Mouse (Mus musculus) megakaryocyte, embryonic 14.5 days (primary cell): ENCODE results near the gene Spryd7. TPM values are rescaled to one million over a fixed set of nuclear protein-coding genes. Genes with fewer than 3 reads are reported as not detected.
A peak's percentile ranks its signal among the peaks of the same experiment; 100 is the strongest.
"Not testable (repeated sequence)": the region's sequence is repeated elsewhere in the genome, so short reads cannot be mapped to it uniquely, and the experiment has no call there.

Experiments
- H3K27me3 ChIP-seq: replicated peaks from 2 replicates; pipeline ENCODE3; 2012; ENCODE audit warnings: inconsistent platforms
- H3K36me3 ChIP-seq: replicated peaks from 2 replicates; pipeline ENCODE3; 2012; ENCODE audit warnings: low read length, inconsistent platforms, mixed read lengths
- H3K4me1 ChIP-seq: 2 replicates; pipeline ENCODE4 v1.6.1; 2012; ENCODE audit warnings: inconsistent platforms
- H3K4me3 ChIP-seq: replicated peaks from 2 replicates; pipeline ENCODE3; 2012; ENCODE audit warnings: moderate library complexity, mild to moderate bottlenecking, inconsistent platforms
- H3K9me3 ChIP-seq: 2 replicates; pipeline ENCODE4 v1.6.1; 2012; ENCODE audit warnings: inconsistent platforms
- FLI1 ChIP-seq: IDR thresholded peaks from 2 replicates; pipeline ENCODE4 v1.6.1; 2012; ENCODE audit warnings: low read length, inconsistent platforms, mixed read lengths
- GATA1 ChIP-seq: IDR thresholded peaks from 3 replicates; pipeline ENCODE4 v1.6.1; 2012; ENCODE audit warnings: mixed read lengths, low read length, inconsistent platforms, borderline replicate concordance
- polyA plus RNA-seq: library from polyadenylated mRNA; stranded (reverse); fragments of >175 nt; gene quantifications from 2 replicates; pipeline ENCODE4 v1.2.3, GENCODE M21; 2012; ENCODE audit warnings: low replicate concordance; ENCODE audit not compliant: insufficient read depth

The Spryd7 gene
- polyA plus RNA-seq, 1 experiment = 4.7 TPM

DNA sequence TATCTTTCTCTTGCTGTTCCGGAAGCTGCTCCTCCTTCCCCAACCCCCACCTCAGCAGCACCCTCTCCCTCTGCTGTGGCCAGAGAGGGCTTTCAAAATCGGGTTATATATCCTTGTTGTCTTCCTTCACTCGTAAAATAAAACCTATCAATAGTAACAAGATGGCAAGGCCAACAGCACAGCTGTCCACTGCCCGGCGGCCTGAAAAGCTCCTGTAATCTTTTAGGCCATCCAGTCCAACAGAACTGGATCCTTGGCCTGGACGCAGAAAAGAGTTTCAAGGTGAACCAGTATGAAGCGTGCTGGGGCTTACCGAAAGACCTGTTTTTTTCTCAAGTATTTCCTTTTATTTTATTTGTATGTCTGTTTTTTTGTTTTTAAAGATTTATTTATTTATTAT lies 19.3 kb upstream of the Spryd7 start:
- H3K4me1 ChIP-seq = peaks cover 5% of the 10 kb centered on the region; the same call in 1 of the 2 replicates
- no peaks in the 10 kb centered on the region for H3K36me3 ChIP-seq
- TF ChIP-seq GATA1 (no peak), FLI1 (no peak)
- peaks cover 6% of the 10 kb centered on the region for H3K27me3 ChIP-seq
- H3K9me3 ChIP-seq = no peaks in the 10 kb centered on the region
- H3K4me3 ChIP-seq = no peak overlapping the region

DNA sequence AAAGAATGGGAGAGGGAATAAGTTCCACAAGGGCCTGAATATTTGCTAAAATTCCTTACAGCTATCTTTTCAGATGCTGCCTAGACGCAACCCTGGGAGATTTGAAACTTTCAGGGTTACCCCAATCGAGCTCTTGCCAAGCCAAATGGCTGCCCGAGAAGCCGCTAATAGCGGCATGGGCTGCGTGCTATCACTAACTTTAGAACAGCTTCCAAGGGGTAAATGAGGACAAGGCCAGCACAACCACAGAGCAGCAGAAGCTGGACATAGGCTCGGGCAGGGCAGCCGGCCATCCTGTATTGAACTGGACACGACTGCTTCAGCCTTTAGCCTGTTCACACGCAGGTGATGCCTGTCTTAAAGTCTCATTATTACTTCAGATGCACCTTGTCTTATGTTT lies 18.4 kb upstream of the Spryd7 start:
- H3K36me3 ChIP-seq = no peaks in the 10 kb centered on the region
- TF ChIP-seq FLI1 (no peak), GATA1 (no peak)
- H3K27me3 ChIP-seq = peaks cover 6% of the 10 kb centered on the region
- no peak overlapping the region for H3K4me3 ChIP-seq
- H3K4me1 ChIP-seq = peaks cover 5% of the 10 kb centered on the region; the same call in 1 of the 2 replicates
- no peaks in the 10 kb centered on the region for H3K9me3 ChIP-seq

DNA sequence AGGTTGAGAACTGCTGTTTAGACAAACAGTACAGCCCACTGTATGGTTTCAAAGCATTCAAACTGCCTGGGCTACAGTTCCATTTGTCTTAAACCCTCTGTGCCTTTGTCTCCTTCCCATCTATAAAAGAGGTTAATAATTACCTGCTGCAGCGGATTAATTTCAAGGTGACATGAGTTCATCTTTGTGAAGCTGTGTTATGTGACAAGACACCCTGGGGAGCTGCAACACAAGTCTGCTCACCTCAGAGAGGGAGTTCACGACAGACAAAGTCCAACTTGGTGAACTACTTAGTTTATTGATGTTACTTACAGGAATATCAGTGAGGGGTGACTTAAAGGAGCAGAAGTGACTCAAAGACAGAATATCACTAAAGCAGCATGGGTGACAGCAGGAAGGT lies 15.4 kb upstream of the Spryd7 start:
- peaks cover 6% of the 10 kb centered on the region for H3K27me3 ChIP-seq
- no peak overlapping the region for H3K4me3 ChIP-seq
- TF ChIP-seq GATA1 = no peak
- no peak for TF ChIP-seq FLI1

DNA sequence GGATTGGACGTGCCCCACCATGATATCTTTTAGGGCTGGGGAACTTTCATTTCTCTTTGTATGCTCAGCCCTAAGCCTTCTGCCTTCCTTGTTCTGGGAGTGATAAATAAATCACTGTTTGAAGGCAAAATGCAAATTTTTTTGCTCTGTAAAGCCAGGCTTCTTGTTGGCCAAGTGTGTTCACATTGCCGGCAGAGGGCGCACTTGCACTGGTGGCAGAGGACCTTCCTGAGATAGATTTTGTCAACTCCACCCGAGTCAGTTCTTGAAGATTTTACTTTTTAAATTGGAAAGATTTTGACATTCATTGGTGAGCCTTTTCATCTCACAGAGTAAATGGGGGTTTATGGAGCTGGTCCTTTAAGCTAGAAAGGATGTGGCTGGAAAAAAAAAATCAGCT lies 14.7 kb upstream of the Spryd7 start:
- peaks cover 5% of the 10 kb centered on the region; the same call in 1 of the 2 replicates for H3K4me1 ChIP-seq
- TF ChIP-seq GATA1 (no peak), FLI1 (no peak)
- H3K36me3 ChIP-seq = no peaks in the 10 kb centered on the region
- H3K4me3 ChIP-seq = peak overlapping the region; percentile 38
- no peaks in the 10 kb centered on the region for H3K9me3 ChIP-seq
- peaks cover 6% of the 10 kb centered on the region for H3K27me3 ChIP-seq

More for the DNA sequence above, 15.4 kb upstream of the Spryd7 start:
- no peaks in the 10 kb centered on the region for H3K9me3 ChIP-seq
- no peaks in the 10 kb centered on the region for H3K36me3 ChIP-seq
- peaks cover 5% of the 10 kb centered on the region; the same call in 1 of the 2 replicates for H3K4me1 ChIP-seq

DNA sequence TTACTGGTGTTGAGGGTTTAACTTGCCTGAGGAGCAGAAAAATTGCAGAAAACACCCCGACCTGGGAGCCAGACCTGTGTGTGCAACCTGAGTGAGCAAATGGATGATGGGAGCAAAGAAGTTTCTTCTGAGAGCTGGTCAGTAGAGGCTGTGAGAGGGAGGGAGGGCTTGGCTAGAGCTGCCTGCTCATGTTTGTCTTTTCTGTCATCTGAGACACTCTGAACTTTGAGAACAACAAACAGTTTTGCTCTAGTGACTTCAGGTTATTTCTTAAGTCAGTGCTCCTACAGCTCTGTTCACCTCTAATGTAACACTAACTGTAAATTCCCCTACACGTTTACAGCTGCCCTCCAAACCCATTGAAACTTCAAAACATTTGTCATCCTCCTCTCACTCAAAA lies 12.7 kb upstream of the Spryd7 start:
- TF ChIP-seq FLI1 (no peak), GATA1 (no peak)
- H3K4me1 ChIP-seq = peaks cover 5% of the 10 kb centered on the region; the same call in 1 of the 2 replicates
- peaks cover 6% of the 10 kb centered on the region for H3K27me3 ChIP-seq
- no peaks in the 10 kb centered on the region for H3K9me3 ChIP-seq
- no peak overlapping the region for H3K4me3 ChIP-seq
- no peaks in the 10 kb centered on the region for H3K36me3 ChIP-seq

DNA sequence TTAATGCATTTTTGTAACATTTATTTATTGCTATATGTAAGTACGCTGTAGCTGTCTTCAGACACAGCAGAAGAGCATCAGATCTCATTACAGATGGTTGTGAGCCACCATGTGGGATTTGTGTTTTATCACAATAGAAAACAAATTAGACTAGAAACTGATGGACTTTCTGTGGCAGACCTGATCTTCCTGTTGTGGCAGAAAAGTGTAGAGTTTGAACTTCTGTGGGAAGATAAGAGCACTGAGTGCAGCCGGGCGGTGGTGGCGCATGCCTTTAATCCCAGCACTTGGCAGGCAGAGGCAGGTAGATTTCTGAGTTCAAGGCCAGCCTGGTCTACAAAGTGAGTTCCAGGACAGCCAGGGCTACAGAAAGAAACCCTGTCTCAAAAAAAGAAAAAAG lies 9.5 kb upstream of the Spryd7 start:
- peaks cover 19% of the 10 kb centered on the region for H3K9me3 ChIP-seq
- not testable (repeated sequence) for H3K36me3 ChIP-seq, H3K27me3 ChIP-seq, H3K4me1 ChIP-seq, H3K4me3 ChIP-seq

DNA sequence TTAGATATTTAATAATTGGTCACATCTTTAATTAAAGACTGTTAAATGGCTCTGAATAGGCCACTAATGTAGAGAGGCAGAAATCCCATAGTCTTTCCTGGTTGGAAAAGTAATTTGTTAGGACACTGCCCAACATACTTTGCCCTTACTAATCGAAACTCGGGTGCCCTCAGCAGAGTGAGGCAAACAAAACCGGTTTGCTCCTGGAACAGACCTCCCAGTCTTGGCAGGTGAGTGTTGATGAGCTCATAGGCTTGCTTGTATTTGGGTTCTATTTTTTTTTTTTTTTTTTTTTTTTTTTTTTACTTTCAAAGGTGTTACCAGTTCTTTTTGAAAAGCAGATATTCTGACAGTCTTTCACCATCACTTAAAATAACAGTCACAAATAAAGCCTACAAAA lies 3.2 kb upstream of the Spryd7 start:
- H3K36me3 ChIP-seq = no peaks in the 10 kb centered on the region
- TF ChIP-seq GATA1 (no peak), FLI1 (no peak)
- H3K9me3 ChIP-seq = peaks cover 25% of the 10 kb centered on the region
- no peak overlapping the region for H3K4me3 ChIP-seq
- H3K4me1 ChIP-seq = peaks cover 13% of the 10 kb centered on the region
- peaks cover 4% of the 10 kb centered on the region for H3K27me3 ChIP-seq

DNA sequence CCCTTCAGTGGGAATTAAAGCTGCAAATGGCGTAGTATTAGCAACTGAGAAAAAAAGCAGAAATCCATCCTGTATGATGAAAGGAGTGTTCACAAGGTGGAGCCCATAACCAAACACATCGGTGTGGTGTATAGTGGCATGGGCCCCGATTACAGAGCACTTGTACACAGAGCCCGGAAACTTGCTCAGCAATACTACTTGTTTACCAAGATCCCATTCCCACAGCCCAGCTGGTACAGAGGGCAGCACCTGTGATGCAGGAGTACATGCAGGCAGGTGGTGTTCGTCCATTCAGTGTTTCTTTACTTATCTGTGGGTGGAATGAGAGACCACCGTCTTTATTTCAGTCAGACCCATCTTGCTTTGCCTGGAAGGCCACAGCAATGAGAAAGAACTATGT lies 2.2 kb upstream of the Spryd7 start:
- H3K36me3 ChIP-seq = no peaks in the 10 kb centered on the region

DNA sequence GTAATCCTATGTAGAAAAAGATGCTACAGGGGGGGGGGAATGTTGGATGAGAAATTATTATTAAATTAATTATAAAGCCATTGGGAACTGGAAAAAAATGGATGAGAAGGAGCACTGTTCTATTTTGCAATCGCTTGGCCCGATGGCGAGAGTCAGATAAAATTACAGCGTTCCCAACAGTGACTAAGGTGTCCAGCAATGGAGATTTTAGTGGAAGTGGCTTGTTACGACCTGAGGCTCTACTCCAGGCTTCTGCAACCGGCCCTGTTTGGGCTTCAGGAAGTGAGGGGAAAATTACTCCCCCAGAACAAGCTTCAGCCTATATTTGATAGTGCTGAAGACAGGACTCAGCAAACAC lies 776 bp downstream of the Spryd7 start:
- peaks cover 3% of the 10 kb centered on the region for H3K9me3 ChIP-seq
- H3K4me3 ChIP-seq = peak overlapping the region; percentile 100
- peaks cover 22% of the 10 kb centered on the region for H3K4me1 ChIP-seq
- peaks cover 8% of the 10 kb centered on the region for H3K36me3 ChIP-seq
- TF ChIP-seq GATA1 = no peak
- no peak for TF ChIP-seq FLI1
- peaks cover 4% of the 10 kb centered on the region for H3K27me3 ChIP-seq

More for the DNA sequence above, 2.2 kb upstream of the Spryd7 start:
- Histone ChIP-seq H3K4me1 (peaks cover 17% of the 10 kb centered on the region), H3K4me3 (no peak overlapping the region), H3K27me3 (peaks cover 4% of the 10 kb centered on the region), H3K9me3 (peaks cover 25% of the 10 kb centered on the region)
- TF ChIP-seq FLI1 (no peak), GATA1 (no peak)

DNA sequence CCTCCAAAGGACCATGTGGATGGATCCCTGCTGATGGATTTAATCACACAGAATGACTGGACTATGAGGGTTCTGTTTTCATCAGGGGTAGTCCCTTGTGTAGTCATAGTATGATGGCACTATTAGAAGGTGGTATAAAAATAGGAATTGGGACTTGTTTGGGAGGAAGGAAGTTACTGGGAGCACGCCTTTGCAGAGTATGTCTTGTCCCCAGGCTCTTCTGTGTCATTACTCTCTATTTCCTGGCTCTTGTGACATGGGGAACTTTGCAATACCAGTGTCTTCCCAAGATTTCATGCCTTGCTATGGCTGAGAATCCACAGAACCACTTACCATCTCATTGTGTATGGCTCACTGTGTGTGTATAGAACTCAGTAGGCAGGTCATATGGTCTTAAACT lies 8.1 kb downstream of the Spryd7 start:
- no peak for TF ChIP-seq FLI1
- TF ChIP-seq GATA1 = no peak
- no peaks in the 10 kb centered on the region for H3K27me3 ChIP-seq
- peaks cover 55% of the 10 kb centered on the region for H3K36me3 ChIP-seq
- H3K4me3 ChIP-seq = no peak overlapping the region
- H3K4me1 ChIP-seq = peaks cover 20% of the 10 kb centered on the region
- no peaks in the 10 kb centered on the region for H3K9me3 ChIP-seq

DNA sequence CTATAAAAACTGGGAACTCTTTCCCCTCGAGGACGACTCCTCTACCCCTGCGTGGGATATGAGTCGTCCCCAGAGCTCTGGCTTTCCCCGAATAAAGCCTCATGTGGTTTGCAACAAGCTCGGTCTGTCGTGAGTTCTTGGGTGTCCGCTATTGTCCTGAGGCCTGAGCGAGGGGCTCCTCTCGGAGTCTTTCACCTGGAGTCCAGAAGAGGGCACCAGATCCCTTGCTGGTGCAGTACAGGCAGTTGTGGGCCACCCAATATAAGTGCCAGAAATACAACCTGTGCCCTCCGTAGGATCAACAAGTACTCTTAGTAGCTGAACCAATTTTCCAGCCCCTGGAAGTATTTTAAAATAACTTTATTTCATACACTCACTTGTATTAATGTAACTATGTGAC lies 18.9 kb downstream of the Spryd7 start:
- Histone ChIP-seq H3K4me1 (peaks cover 11% of the 10 kb centered on the region; the same call in 1 of the 2 replicates), H3K36me3 (peaks cover 55% of the 10 kb centered on the region)
- H3K4me3 ChIP-seq, H3K9me3 ChIP-seq, H3K27me3 ChIP-seq: not testable (repeated sequence)
